Mouse (Mus musculus) liver, embryonic 14.5 days (tissue): ENCODE data around the gene Gm10277.

Experiments
- CTCF ChIP-seq: IDR thresholded peaks from 2 replicates; pipeline ENCODE4 v1.5.1; 2016; ENCODE audit warnings: antibody characterized with exemption, low read depth, control low read depth
- EP300 ChIP-seq: IDR thresholded peaks from 2 replicates; pipeline ENCODE4 v1.6.1; 2016; ENCODE audit warnings: antibody characterized with exemption, low read depth

GRCm38 (mm10) chr11:77800869-77801701 lies 13.5 kb upstream of the Gm10277 start:
- TF ChIP-seq CTCF: no peak
- TF ChIP-seq EP300: no peak
